Mouse (Mus musculus): ENCODE measurements around the gene Pmf1. TPM values are rescaled to one million over a fixed set of nuclear protein-coding genes. Genes with fewer than 3 reads are reported as not detected.

The Pmf1 gene
- polyA plus RNA-seq, 1 experiment = 35.5 TPM

DNA sequence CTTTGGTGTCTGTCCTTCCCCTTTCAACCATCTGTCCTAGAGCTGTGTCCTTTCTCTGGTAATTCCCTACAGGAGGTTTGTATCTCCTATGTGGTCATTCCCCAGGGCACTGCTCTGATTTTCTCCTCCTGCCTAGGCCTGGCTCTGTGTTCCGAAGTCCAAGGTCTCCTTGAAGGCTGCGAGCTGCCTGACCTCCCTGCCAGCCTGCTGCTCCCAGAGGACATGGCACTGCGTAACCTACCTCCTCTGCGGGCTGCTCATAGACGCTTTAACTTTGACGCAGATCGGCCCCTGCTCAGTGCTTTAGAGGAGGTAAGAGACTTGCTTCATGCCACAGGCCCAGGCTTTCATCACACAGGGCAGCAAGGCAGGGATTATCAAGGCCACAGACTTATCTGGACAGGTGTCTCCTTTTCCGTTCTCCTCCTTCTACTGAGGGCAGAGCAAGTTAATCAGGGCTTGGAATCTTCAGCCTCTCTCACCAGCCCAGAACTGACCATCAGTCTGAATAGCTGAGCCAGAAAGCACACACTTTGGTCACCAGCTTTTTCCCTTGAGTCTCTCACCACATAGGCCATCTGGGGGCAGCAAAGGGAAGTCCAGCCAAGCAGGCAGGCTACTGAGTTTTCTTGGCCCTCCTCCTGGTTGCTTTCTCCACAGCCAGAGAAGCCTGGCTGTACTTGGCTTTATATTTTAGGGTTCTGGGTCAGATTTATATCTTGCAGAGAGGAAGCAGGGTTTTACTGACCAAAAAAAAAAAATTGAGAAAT, 55.5 kb downstream of the Pmf1 start:
- DNase-seq (ENCODE audit: low read depth) = no peak
- TF ChIP-seq CTCF (IDR thresholded peaks at IDR 0.05; ENCODE audit: borderline replicate concordance, extremely low read depth, insufficient read depth, insufficient read length) (no peak), POLR2A (IDR thresholded peaks at IDR 0.05; ENCODE audit: borderline replicate concordance, extremely low read depth, insufficient read depth, insufficient read length, poor library complexity, severe bottlenecking) (no peak)

GRCm38 (mm10) chr3:88352907-88353306, 57.2 kb downstream of the Pmf1 start:
- no peak for TF ChIP-seq CTCF (IDR thresholded peaks at IDR 0.05; ENCODE audit: borderline replicate concordance, extremely low read depth, insufficient read depth, insufficient read length)
- no peak for TF ChIP-seq POLR2A (IDR thresholded peaks at IDR 0.05; ENCODE audit: borderline replicate concordance, extremely low read depth, insufficient read depth, insufficient read length, poor library complexity, severe bottlenecking)
- no peak for DNase-seq (ENCODE audit: low read depth)

DNA sequence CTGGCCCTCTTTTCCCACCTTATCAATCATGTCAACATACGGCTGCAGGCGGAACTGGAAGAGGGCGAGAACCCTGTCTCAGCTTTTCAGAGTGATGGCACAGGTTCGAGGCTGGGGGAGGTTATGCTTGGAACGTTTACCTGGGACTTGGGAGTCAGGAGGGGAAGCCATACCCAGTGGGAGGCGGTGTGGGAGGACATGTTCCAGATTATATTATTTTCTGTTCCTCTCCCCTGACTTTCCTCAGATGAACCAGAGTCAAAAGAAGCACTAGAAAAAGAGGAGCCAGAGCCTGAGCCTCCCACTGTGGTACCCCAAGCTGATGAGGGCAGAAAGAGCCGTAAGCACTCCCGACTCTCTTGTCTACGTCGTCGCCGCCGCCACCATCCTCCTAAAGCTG, 59.4 kb downstream of the Pmf1 start:
- DNase-seq (ENCODE audit: low read depth) = no peak
- TF ChIP-seq CTCF (IDR thresholded peaks at IDR 0.05; ENCODE audit: borderline replicate concordance, extremely low read depth, insufficient read depth, insufficient read length) (no peak), POLR2A (IDR thresholded peaks at IDR 0.05; ENCODE audit: borderline replicate concordance, extremely low read depth, insufficient read depth, insufficient read length, poor library complexity, severe bottlenecking) (no peak)

Other genes starting within 250 kb of the Pmf1 start
- gene Rhbg, start 155.6 kb downstream of the Pmf1 start, polyA plus RNA-seq (2012; rRNA removed) = 0.45 and 0.73 TPM in 2 replicates
- 0.11 TPM in 1 of 2 replicates, not detected in the other for gene Gm38392, start 123.1 kb downstream of the Pmf1 start, polyA plus RNA-seq (2012; rRNA removed)
- gene Tsacc, start 113.3 kb downstream of the Pmf1 start, polyA plus RNA-seq (2012; rRNA removed) = 3.0 and 3.6 TPM in 2 replicates
- gene Cct3, start 113.2 kb downstream of the Pmf1 start, polyA plus RNA-seq (2012; rRNA removed) = 337 and 373 TPM in 2 replicates
- gene Glmp, start 85.3 kb downstream of the Pmf1 start, polyA plus RNA-seq (2012; rRNA removed) = 65.4 and 74.5 TPM in 2 replicates
- 1.7 and 1.8 TPM in 2 replicates for gene Tmem79, start 74.2 kb downstream of the Pmf1 start, polyA plus RNA-seq (2012; rRNA removed)
- gene Smg5, start 74.1 kb downstream of the Pmf1 start, polyA plus RNA-seq (2012; rRNA removed) = 108 and 120 TPM in 2 replicates
- gene Paqr6, start 45.7 kb downstream of the Pmf1 start, polyA plus RNA-seq (2012; rRNA removed) = 1.7 and 2.4 TPM in 2 replicates
- 0.08 and 0.28 TPM in 2 replicates for gene Bglap3, start 37.6 kb downstream of the Pmf1 start, polyA plus RNA-seq (2012; rRNA removed)
- 1.2 TPM in 1 of 2 replicates, not detected in the other for gene Bglap2, start 31.6 kb downstream of the Pmf1 start, polyA plus RNA-seq (2012; rRNA removed)
- 0.30 and 0.63 TPM in 2 replicates for gene Bglap, start 25.9 kb downstream of the Pmf1 start, polyA plus RNA-seq (2012; rRNA removed)
- gene Slc25a44, start 14.8 kb upstream of the Pmf1 start, polyA plus RNA-seq (2012; rRNA removed) = 39.6 and 41.6 TPM in 2 replicates
- gene Sema4a, start 50.9 kb upstream of the Pmf1 start, polyA plus RNA-seq (2012; rRNA removed) = 57.1 and 57.6 TPM in 2 replicates
- 33.2 and 39.5 TPM in 2 replicates for gene Lmna, start 99.6 kb upstream of the Pmf1 start, polyA plus RNA-seq (2012; rRNA removed)
- gene Mex3a, start 122.1 kb upstream of the Pmf1 start, polyA plus RNA-seq (2012; rRNA removed) = 93.2 and 103 TPM in 2 replicates
- gene Rab25, start 138.0 kb upstream of the Pmf1 start, polyA plus RNA-seq (2012; rRNA removed) = 1.7 and 2.4 TPM in 2 replicates
- 121 and 122 TPM in 2 replicates for gene Lamtor2, start 142.7 kb upstream of the Pmf1 start, polyA plus RNA-seq (2012; rRNA removed)
- 108 and 113 TPM in 2 replicates for gene Ubqln4, start 143.4 kb upstream of the Pmf1 start, polyA plus RNA-seq (2012; rRNA removed)
- 170 and 185 TPM in 2 replicates for gene Ssr2, start 165.5 kb upstream of the Pmf1 start, polyA plus RNA-seq (2012; rRNA removed)
- gene Arhgef2, start 195.6 kb upstream of the Pmf1 start, polyA plus RNA-seq (2012; rRNA removed) = 106 and 137 TPM in 2 replicates
- not detected in 2 replicates for gene Rxfp4, start 242.8 kb upstream of the Pmf1 start, polyA plus RNA-seq (2012; rRNA removed)